Mouse (Mus musculus) CH12.LX (cell line): ENCODE data around the gene Engase.

Experiments used
- CTCF ChIP-seq, 2 experiments: IDR thresholded peaks in 1 of 2; conservative IDR thresholded peaks in 1 of 2; 2 replicates each; pipeline ENCODE4 v1.5.1; 2011 to 2012; ENCODE audit warnings: low read depth in 2 of 2, low read length in 2 of 2, improper control_type of control experiment in 1 of 2, inconsistent platforms in 1 of 2, mild to moderate bottlenecking in 1 of 2, moderate library complexity in 1 of 2
- E2F4 ChIP-seq: IDR thresholded peaks from 2 replicates; pipeline ENCODE4 v1.6.1; 2011; ENCODE audit warnings: low read depth, low read length, improper control_type of control experiment; ENCODE audit not compliant: insufficient replicate concordance
- MAFK ChIP-seq: IDR thresholded peaks from 2 replicates; pipeline ENCODE4 v1.6.1; 2011; ENCODE audit warnings: low read length, improper control_type of control experiment; ENCODE audit not compliant: insufficient replicate concordance
- POLR2AphosphoS2 ChIP-seq: IDR thresholded peaks from 2 replicates; pipeline ENCODE4 v1.6.1; 2011; ENCODE audit warnings: low read depth, low read length, improper control_type of control experiment
- RCOR1 ChIP-seq: conservative IDR thresholded peaks from 2 replicates; pipeline ENCODE4 v1.6.1; 2012; ENCODE audit warnings: low read depth, mild to moderate bottlenecking, inconsistent platforms, low read length, improper control_type of control experiment
- USF1 ChIP-seq: IDR thresholded peaks from 2 replicates; pipeline ENCODE4 v1.6.1; 2014; ENCODE audit warnings: low read depth, mild to moderate bottlenecking, inconsistent platforms, low read length, improper control_type of control experiment

DNA sequence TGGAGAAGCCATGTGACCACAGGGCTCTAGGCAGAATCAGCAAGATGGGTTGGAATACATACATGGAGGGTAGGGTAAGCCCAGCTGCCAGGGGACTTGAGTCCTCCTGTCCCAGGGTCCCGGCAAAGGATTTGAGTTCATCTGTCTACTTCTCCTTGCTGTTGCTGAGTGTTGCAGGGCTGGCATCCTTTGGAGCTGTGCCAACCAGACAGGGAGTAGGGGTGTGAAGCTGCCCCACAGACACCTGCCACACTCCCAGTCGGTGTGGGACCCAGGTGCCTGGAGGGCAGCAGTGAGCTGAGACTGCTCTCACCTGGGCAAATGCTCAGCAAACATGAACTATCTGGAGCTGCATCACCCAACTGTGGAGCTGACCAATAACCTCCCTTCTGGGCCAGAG, 44.3 kb downstream of the Engase start:
- TF ChIP-seq MAFK = no peak
- TF ChIP-seq CTCF (conservative IDR thresholded peaks at IDR 0.05 in 1 of 2, IDR thresholded peaks at IDR 0.05 in 1 of 2; ENCODE audit: low read depth in 2 of 2, low read length in 2 of 2) = no peak
- TF ChIP-seq USF1 = no peak
- no peak for TF ChIP-seq POLR2AphosphoS2
- TF ChIP-seq E2F4 = no peak
- TF ChIP-seq RCOR1 = no peak
